Mouse (Mus musculus) adrenal gland, postnatal 10 days (tissue): ENCODE data around the gene Acsl5. TPM values are rescaled to one million over a fixed set of nuclear protein-coding genes. Genes with fewer than 3 reads are reported as not detected.
A peak's percentile ranks its signal among the peaks of the same experiment; 100 is the strongest.

Source experiments
- DNase-seq: peaks from one replicate; pipeline ENCODE4 v3.0.0; 2021; ENCODE audit warnings: mixed read lengths
- total RNA-seq, 2 experiments: library from RNA; stranded (reverse); gene quantifications; 2 replicates each; pipeline ENCODE4 v1.2.3; 2021

Acsl5 gene
- total RNA-seq, 2 experiments from 2014 or later = 89.8 to 143 TPM

DNA sequence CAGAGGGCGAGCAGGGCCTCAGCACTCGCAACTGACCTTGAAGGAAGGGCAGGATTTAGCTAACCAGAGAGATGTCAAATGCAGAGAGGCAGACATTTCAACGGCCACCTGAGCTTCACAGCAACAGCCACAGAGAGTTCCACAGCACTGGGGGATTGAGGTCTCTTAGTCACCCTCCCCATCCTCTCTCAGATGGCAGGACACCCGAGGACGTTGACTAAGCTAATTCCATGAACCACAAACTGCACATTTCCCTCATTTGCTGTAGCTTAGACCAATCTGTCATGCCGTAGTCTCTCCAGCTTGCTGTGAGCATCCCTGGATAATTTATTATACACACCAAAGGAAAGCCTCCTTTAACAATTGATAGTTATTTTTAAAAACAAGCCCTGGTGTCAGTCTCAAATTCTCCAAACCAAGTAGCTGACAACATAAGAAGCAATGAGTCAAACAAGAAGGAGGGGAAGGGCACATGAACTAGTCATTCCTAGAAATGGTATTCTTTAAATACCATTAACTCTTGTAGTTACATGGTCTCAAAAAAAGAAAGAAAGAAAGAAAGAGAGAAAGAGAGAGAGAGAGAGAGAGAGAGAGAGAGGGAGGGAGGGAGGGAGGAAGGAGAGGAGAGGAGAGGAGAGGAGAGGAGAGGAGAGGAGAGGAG is 11.8 kb upstream of the Acsl5 start:
- no peak for DNase-seq

DNA sequence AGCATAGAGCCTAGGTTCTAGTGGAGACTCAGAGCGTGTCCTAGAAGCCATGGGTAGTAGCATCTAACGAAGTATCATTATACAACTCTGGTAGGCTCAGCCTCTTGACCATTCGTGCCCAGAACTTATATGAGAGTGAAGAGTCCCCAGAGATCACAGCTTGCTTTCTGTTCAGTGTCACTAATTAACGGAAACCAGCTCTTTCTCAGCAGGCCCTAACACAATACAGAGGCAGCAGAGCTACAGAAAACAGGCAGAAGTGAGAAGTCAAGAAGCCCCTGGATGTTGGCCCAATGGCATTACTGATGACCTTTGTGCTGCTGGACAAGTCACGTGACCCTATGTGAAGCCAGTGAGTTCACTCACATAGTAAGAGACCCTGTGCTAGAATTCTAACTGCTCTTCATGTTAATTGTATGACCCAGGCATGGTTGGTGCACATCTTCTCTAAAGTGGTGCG is 10.5 kb upstream of the Acsl5 start, which contains the start of gene Gucy2g:
TSS of gene Gucy2g (minus strand) at position 51 of the 460 bp plus-strand sequence.
- no peak for DNase-seq

DNA sequence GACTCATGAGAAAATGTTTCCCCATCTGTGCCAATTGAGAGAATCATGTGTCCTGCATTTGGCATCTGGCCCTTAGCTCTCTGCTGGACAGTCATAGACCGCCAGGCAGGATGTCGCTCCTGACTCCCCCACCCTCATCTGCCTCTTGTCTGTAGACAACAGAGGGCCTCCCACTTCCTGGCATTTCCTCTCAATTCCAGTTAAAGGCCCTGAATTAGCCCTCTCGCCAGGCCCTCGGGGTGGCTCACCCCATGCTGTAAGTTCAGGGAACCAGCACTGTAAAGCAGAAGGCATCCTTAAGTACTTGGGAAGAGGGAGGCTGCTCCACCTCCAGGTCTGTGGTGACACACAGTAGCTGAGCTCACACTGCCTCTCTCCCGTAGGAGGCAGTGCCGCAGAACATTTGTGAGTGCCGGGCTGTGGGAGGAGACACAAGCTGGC is 6.9 kb upstream of the Acsl5 start:
- DNase-seq = peak; percentile 73

DNA sequence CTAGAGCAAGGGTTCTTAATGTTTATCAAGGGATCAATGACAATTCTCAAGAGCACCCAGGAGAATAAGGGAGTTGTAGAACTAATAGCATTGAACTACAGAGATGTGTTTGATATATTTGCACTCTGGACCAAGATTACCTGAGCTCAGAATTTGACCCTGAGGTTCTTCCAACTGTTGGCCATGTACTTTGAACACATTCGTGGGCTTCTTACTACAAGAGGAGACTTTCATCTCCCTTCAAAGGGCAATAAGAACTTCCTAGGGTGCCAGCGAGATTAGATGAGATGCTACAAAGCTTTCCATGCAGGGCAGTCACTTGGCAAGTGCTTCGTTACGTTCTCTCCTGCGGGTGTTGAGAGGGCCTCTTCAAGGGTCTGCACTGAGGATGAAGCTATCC is 4.2 kb upstream of the Acsl5 start:
- no peak for DNase-seq

DNA sequence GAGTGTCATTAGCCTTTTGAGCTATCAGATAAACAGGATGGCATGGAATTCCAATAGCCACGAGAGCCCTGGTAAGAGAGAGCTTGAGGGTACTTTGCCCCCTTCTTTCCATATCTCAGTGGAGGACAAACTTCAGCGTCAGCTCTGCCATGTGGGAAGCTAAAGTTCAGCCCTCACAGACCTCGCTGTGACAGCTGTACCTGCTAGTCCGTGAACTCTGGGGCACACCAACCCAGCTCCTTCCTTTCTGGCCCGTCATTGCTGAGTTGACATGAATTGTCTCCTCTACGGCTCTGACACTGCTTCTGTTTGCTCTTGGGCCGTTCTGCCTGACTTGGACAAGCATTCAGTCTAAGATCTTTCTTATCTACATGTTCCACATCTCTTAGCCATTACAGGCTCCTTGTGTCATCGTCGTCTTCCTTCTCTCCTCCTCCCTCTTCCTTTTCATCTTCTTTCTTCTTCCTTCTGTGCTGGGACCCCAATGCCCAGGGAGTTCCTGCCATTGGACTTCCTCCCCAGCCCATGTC is 3.7 kb upstream of the Acsl5 start:
- DNase-seq = no peak

DNA sequence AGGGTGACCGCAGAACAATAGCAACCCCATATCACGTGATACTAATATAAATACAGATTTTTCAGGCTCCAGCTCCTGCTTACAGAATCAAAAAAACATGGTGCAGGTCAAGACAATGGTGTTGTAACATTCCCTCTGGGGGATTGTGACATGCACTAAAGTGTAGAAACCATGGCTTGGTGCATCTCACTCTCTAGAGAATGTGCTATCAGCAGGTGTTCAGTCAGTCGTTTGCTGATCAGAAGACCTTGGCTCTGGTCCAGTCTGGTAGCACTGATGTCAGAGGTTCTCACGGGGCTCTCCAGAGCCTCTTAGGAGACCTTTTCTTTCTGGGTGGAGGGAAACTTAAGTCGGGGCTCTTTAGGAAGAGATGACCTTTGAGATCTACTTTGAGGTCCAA is 1.3 kb upstream of the Acsl5 start:
- DNase-seq = peak; percentile 41

DNA sequence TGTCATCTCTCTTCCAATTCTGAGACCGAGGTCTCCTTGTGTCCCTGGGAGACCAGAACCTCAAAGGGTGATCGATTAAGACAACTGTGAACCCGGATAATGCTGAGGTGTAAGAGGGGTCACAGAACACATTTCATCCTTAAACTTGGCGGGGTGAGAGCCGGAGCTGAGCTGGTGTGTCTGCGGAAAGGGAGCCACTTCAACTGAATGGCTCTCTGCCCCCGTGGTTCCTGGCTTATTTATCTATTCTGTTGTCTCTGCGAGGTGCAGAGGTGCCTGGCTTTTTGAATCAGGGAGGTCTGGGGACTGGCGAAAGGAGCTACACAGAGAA is 1.5 kb downstream of the Acsl5 start:
- no peak for DNase-seq

DNA sequence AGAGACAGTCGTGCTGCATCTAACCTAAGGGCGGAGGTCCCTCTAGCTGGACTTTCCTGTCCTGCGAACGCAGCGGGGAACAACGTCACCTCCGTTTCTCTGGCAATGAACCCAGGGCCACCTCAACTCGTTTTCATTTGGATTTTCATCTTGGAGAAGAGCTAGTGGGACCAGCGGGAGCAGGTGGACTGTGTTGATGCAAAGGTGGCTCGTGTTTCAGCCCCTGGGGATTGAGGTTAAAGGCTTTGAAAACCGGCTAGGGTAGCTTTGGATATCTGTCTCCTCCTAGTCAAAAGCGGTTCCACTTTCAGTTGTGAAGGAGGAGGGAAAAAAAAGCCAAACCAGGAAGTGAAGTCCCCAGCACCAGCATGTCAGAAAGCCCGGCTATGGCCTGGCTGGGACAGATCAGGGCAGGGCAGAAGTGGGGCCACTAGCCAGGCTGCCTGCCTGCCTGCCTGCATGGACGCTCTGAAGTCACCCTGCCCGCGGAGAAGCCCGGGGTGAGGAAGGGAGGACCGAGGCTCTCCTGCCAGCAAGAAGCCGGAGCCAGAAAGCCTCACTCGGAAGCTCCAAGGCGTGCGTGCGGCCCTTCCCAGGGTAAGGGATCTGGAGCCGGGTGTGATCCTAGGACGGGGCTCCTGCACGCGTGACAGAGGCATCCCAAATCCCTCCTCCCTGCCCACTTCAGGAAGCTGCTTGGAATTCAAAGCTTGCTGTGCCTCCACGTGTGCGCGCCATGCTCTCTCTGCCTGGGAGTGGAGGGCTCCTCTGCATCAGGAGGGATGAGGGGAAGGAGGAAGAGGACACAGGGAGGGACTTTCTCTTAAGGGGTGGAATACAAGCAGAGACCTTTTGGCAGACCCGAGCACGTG is 2.1 kb downstream of the Acsl5 start:
- peak; percentile 81 for DNase-seq

DNA sequence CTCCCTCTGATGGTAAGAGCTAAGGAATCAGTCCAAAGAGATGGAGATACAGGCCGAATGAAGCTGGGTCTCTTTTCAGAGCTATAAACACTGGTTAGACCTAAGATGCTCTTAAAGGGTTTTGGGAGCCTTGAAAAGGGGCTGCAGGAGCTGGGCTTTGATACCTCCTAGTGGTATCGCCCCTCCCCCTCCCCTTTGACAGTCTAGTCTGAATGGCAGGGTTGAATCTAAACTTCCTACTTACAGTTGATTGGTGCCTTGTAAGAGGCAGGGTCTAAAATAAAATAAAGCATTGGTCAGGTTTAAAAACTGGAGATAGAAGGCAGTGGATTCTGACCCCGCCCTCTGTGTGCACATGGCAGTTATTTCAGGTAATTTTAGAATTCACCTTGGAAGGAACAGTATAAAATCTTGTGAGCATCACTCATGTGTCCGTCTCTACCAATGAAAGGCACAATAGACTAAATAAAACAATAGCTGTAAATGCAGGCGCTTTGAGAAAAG is 2.8 kb downstream of the Acsl5 start:
- DNase-seq = peak; percentile 53

DNA sequence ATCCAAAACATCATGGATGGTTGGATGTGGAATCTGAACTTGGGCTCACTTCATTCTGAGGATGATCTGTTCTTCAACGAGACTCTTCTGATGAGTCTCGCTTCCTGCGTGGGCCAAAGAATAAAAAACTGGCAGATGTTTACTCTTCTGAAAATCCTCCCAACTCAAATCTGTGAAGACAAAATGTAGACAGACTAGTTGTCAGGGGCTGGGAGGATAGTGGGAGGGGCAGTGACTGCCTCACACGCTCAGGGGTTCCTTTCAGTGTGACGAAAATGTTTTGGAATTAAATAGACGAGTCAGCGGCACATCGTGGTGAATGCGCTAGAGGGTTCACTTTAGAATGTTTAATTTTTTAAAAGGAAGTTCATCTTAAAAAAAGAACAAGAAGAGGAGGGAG is 4.4 kb downstream of the Acsl5 start:
- no peak for DNase-seq

DNA sequence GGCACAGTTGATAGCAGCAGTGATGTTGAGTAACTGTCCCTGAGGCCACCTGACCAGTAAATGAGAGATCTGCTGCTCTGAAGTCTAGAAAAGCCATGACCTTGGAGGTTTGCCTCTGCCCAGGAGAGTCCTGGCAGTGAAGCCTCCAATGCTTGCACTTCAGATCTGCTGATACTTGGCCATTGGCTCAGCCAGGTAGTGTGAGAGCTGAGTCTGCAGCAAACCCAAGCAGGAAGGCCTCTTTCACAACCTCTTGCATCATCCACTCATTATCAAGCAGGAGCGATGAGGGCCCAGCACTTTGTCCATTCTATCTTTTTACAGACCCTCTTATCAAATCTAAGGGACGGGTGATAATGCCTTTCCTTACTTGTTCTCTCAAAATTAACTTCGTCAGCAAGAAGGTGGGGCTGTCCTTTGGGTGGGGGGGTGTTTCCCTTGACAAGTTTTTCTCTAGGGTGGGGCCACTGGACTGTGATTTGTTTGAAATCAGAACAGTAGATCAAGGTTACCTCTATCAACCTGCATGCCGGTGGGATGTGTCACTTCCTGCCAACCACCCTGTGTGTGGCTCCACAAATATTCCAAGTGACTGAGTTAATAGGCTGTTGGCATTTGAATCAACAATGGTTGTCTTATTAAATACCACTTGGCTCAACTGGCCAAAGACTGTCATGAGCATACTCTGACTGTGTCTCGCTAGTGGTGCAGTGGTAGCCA is 6.1 kb downstream of the Acsl5 start:
- peak; percentile 55 for DNase-seq

DNA sequence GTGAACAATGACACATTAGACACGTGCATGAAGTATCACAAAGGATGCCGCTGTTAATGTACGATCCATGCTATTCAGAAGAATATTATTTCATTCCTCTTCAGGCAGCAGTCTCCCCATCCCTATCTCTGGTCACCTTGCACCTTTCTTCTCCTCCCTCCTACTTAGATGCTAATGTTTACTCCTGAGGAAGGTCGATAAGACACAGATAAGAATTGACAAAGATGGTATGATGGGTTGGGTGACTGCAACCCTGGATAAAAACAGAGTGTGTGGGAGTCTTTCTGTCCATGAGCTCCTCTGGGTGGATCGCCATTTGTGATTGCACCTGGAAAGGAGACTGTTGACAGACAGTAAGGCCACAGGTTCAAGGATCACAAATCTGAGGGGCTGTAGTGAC is 6.8 kb downstream of the Acsl5 start:
- no peak for DNase-seq

DNA sequence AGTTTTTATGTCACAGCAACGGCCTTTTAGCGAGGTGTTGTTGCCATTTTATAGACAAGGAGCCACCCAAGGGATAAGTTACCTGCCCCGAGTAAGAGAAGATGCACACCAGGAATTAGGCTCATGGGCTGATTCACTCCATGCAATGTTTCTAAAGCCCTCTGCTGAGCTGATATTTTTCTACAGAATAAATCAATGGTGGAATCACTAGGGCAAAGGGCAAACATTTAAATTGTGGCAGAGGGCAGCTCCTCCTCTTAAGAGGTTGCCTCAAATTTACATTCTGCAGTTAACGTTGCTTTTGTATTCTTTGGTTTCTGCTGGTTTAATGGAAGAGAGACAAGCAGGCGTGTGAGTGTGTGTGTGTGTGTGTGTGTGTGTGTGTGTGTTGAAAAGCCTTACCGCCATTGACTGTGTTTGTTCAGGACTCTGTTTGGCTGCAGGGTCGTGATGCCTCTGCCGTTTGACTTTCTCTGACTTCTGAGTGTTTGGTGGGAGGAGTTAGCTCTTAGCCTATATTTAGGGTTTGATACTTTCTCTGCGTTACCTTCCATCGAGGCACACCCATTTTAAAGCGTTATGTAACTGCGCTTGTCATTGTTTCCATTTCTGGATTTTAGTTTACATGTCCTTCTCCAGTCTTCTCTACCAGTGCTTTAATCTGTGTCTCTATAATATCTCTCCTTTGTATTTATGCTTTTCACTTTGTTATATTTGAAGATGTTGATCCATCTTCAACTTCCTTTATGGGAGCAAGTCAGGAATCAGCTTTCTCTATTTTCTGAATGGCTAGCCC is 8.8 kb downstream of the Acsl5 start:
- DNase-seq = no peak

DNA sequence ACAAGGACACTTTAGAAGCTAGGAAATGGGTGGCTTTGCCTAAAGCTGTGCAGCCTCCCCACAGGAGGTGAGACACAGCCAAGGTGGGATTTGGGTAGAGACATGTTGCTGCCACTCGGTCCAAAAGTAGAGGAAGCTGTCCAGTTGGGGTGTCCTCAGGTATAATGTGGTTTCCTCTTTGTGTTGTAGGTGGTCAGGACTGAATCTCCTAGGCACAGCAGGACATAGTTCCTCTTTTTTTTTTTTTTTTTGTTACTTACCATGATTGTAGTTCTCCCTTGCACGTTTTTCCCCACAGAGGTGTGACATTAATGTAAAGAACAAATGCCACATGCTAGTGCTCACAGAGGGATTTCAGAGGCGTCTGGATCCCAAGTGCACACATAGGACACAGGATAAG is 13.5 kb downstream of the Acsl5 start:
- DNase-seq = no peak

DNA sequence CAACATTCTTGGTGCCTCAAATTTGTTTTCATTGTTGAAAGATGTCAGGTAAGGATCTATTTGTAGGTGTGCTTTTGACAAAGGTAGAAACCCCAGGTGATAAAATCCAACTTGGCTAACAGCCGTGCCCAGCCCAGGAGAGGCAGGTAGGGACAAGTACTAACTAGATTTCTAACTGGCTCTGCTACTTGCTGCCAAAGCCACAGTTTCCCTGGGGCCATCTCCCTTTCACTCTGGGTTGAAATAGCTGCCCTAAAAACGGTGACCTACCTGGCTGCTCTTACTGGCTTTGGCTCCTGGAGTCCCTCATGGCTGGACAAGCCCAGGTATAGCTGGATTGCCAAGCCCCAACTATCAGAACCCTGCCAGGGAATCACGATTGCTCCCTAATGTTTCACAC is 15.0 kb downstream of the Acsl5 start:
- peak; percentile 29 for DNase-seq

DNA sequence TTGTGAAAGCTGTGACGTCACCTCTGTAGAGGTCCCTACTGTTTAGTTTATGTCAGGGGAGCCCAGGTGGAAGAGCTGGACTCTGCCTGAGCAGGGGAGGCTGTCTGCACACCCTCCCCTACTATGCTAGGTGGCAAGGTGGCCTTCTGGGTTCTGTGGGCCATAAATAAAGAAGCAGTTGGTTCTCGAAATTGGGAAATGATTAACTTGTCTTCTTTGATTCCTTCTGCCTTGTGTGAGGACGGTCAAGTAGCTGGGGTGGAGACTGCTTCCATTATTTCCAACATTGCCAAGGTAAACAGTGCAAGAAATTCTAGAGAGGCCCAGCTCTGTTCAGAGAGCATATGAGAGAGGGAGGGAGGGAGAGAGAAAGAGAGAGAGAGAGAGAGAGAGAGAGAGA is 16.4 kb downstream of the Acsl5 start:
- no peak for DNase-seq

DNA sequence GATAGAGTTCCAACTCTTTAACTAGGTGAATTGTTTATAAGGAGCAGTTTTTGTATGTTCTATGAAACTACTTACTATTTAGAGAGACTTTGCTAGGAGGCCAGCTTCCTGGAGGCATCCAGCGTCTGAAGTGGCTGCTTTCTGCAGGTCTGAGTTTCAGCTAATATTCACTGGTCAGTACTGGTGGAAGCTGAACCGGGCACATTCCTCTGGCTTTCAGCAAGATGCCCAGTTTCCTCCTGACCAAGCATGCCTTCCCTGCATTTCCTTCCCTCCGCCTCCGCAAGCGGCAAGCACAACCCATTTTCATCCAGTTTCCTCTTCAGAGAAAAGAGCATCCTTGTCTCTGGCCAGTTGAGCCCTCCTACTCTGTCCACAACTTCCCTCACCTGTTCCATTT is 17.3 kb downstream of the Acsl5 start:
- no peak for DNase-seq

DNA sequence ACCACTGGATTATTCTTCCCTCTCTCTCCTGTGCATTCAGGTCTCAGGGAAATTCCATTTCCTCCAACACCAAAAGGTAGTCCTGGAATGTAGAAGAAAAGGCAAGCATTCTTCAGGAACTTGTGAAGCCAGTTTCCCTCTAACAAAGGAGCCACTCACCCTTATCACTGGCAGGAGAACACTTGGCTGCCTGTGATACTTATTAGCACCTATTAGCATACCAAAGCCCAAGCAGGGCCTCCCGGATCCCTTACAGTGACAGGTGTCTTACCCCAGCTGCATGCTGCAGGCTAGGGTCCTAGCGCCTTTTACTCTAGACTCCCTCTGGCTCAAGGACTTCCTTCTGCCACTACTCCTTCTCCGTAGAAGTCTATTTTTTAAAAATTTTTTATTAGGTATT is 19.7 kb downstream of the Acsl5 start:
- no peak for DNase-seq

DNA sequence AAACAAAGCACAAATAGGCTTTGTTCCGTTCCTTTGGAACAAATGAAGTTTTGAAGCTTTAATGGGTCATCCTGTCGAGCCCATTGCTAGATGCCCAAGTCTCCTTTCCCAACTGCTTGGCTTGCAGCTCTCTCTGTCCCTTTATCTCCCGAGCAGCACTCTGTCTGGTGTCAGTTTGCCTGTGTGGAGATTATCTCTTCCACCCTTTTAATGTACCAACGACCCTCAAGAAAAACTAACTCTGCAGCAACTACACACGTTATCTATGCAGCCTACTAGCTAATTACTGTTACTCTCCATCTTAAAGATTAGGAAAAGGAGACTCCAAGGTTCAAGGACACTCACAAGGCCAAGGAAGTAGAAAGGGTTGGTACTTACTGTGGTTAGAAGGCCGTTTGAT is 21.6 kb downstream of the Acsl5 start:
- no peak for DNase-seq

DNA sequence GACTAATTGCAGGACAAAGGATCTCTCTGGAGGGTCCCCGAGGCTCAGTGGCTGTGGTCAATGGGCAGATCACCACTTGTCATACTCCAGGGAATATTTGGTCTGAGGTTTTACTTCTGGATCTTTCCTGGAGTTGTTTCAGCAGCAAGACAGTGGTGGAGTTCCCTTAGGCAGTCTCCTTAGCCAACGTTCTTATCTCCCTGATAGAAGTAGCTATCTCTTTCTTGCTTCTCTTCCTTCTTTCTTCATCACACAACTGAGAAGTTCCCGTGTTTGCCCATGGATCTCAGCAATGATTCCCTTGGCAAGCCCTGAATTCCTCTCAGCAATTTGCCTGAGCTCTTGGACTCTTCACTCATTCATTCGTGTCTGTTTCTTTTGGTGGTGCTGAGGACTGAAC is 24.4 kb downstream of the Acsl5 start:
- DNase-seq = no peak

DNA sequence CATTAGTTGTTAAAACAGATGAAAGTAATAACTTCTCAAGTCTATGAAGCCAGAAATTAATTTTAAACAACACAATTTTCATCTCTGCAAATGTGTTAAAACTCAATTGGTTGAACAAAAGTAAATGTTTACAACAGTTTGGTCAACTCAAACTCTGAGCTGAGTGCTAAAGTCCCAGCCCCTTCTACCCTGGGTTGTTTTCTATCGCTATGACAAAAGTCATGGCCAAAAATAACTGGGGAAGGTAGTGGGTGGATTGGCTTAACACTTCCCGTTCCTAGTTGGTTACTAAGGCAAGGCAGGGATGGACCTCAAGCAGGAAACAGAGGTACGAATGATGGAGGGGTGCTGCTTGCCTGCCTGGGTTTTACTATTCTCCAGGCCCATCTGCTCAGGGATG is 25.0 kb downstream of the Acsl5 start:
- DNase-seq = no peak

DNA sequence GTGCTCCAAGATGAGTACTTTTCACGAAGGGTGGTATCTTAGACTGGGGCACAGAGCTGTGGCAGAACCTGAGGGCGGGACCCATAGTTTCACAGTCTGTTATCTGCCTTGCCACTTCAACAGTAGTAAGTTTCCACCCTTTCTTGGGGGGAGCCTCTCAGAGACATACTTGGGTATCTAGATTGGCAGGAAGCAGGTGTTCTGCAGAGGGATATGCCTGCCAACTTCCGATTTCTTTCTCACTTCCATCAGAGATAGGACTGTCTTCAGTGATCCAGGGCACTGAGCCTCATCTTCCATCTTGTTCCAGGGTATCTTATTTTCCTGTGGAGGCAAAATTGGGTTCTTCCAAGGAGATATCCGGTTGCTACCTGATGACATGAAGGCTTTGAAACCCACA is 32.4 kb downstream of the Acsl5 start:
- no peak for DNase-seq
